ENCODE assay signal across 8 mouse cellular contexts in genomic region chr2:69713626-69714014, GRCm38 (mm10). TPM values are rescaled to one million over a fixed set of nuclear protein-coding genes. Genes with fewer than 3 reads are reported as not detected.
DNase-seq lines count a peak whose midpoint lies in the region; ATAC-seq lines count a peak whose summit lies in the region.

No protein-coding gene starts in this region.

- H3K4me1 ChIP-seq in kidney, embryonic 15.5 days = peaks cover 11% of the 10 kb centered on the region; the same call in 1 of the 2 replicates
- 0 out of 2 replicates have a peak, but pooled peaks cover 3% of the 10 kb centered on the region for H3K4me1 ChIP-seq in embryonic facial prominence, embryonic 13.5 days
- no peaks in the 10 kb centered on the region for H3K4me1 ChIP-seq in intestine, embryonic 14.5 days (replicated peaks; ENCODE audit: control insufficient read depth, insufficient read depth, low read length)
- peaks cover 11% of the 10 kb centered on the region for H3K4me1 ChIP-seq in midbrain, embryonic 16.5 days (ENCODE audit: control insufficient read depth, insufficient read depth, low read length)

- H3K36me3 ChIP-seq in kidney, embryonic 15.5 days = no peaks in the 10 kb centered on the region; the same call in 1 of the 2 replicates
- no peaks in the 10 kb centered on the region for H3K36me3 ChIP-seq in embryonic facial prominence, embryonic 13.5 days
- no peaks in the 10 kb centered on the region; the same call in 1 of the 2 replicates for H3K36me3 ChIP-seq in intestine, embryonic 14.5 days (ENCODE audit: control insufficient read depth, insufficient read depth, low read length)
- H3K36me3 ChIP-seq in midbrain, embryonic 16.5 days (ENCODE audit: control insufficient read depth, insufficient read depth, low read length) = no peaks in the 10 kb centered on the region

- H3K9me3 ChIP-seq in kidney, embryonic 15.5 days (replicated peaks) = no peaks in the 10 kb centered on the region
- H3K9me3 ChIP-seq in embryonic facial prominence, embryonic 13.5 days = no peaks in the 10 kb centered on the region
- no peaks in the 10 kb centered on the region for H3K9me3 ChIP-seq in intestine, embryonic 14.5 days (ENCODE audit: control insufficient read depth, low read length)
- H3K9me3 ChIP-seq in midbrain, embryonic 16.5 days (replicated peaks; ENCODE audit: control insufficient read depth, low read length, poor library complexity, severe bottlenecking) = no peaks in the 10 kb centered on the region

- H3K9ac ChIP-seq in kidney, embryonic 15.5 days = no peak overlapping the region
- no peak overlapping the region for H3K9ac ChIP-seq in embryonic facial prominence, embryonic 13.5 days
- no peak overlapping the region for H3K9ac ChIP-seq in intestine, embryonic 14.5 days (ENCODE audit: low read length)
- no peak overlapping the region for H3K9ac ChIP-seq in midbrain, embryonic 16.5 days (ENCODE audit: low read depth, low read length)

- no peak for ATAC-seq in kidney, embryonic 15.5 days (replicated peaks; ENCODE audit: low FRiP score)
- no peak for ATAC-seq in embryonic facial prominence, embryonic 13.5 days (ENCODE audit: insufficient number of reproducible peaks, insufficient read depth, low FRiP score, low TSS enrichment, low read depth)
- 0 out of 2 replicates have a peak, but pooled peaks have one; percentile 13 for ATAC-seq in intestine, embryonic 14.5 days (replicated peaks; ENCODE audit: low FRiP score, low TSS enrichment, low read depth)
- peak; percentile 65 for ATAC-seq in midbrain, embryonic 16.5 days

- H3K4me3 ChIP-seq in kidney, embryonic 15.5 days (replicated peaks) = peak overlapping the region; percentile 83
- H3K4me3 ChIP-seq in embryonic facial prominence, embryonic 13.5 days = peak overlapping the region; percentile 91
- peak overlapping the region; percentile 89 for H3K4me3 ChIP-seq in intestine, embryonic 14.5 days (ENCODE audit: low read depth, low read length)
- peak overlapping the region; percentile 73 for H3K4me3 ChIP-seq in midbrain, embryonic 16.5 days (ENCODE audit: low read depth, low read length)

- no peak for DNase-seq in kidney, postnatal 36 days
- DNase-seq in intestine, embryonic 14.5 days (ENCODE audit: low spot score) = no peak
- DNase-seq in embryo, embryonic 11 days = no peak
- no peak for DNase-seq in thymus, adult 18-20 months
- DNase-seq in cerebellum, postnatal 4 days (ENCODE audit: low spot score in 2 of 2) = no peak

- H3K4me2 ChIP-seq in kidney, embryonic 15.5 days = peak overlapping the region; percentile 80
- H3K4me2 ChIP-seq in embryonic facial prominence, embryonic 13.5 days = peak overlapping the region; percentile 77
- peak overlapping the region; percentile 60 for H3K4me2 ChIP-seq in intestine, embryonic 14.5 days (ENCODE audit: low read length)
- peak overlapping the region; percentile 78 for H3K4me2 ChIP-seq in midbrain, embryonic 16.5 days (ENCODE audit: low read length)

- 32% methylated on average over 4 of the region's 4 CpGs for WGBS in kidney, embryonic 15.5 days
- WGBS in embryonic facial prominence, embryonic 13.5 days = 35% methylated on average over 4 of the region's 4 CpGs
- WGBS in intestine, embryonic 14.5 days = 28% methylated on average over 4 of the region's 4 CpGs
- WGBS in midbrain, embryonic 16.5 days = 29% methylated on average over 4 of the region's 4 CpGs

- no peak overlapping the region for H3K27ac ChIP-seq in kidney, embryonic 15.5 days
- H3K27ac ChIP-seq in embryonic facial prominence, embryonic 13.5 days = no peak overlapping the region
- no peak overlapping the region for H3K27ac ChIP-seq in intestine, embryonic 14.5 days (ENCODE audit: low read depth)
- H3K27ac ChIP-seq in midbrain, embryonic 16.5 days (ENCODE audit: low read length) = no peak overlapping the region

- 0 out of 2 replicates have a peak, but pooled peaks cover 6% of the 10 kb centered on the region for H3K27me3 ChIP-seq in kidney, embryonic 15.5 days
- H3K27me3 ChIP-seq in embryonic facial prominence, embryonic 13.5 days = 0 out of 2 replicates have a peak, but pooled peaks cover 6% of the 10 kb centered on the region
- no peaks in the 10 kb centered on the region for H3K27me3 ChIP-seq in intestine, embryonic 14.5 days (replicated peaks; ENCODE audit: control insufficient read depth, insufficient read depth, low read length)
- no peaks in the 10 kb centered on the region for H3K27me3 ChIP-seq in midbrain, embryonic 16.5 days (ENCODE audit: control insufficient read depth, insufficient read depth, low read depth, low read length)

RNA-seq across cellular contexts. Expression of gene Fastkd1, which starts 0.3 kb away (rescaled TPM):
- 11.8 and 13.7 TPM in 2 replicates for polyA plus RNA-seq in kidney, embryonic 15.5 days (2015; fragmentation: Nextera tagmentation; extraction: Ambion mirVana)
- 11.2 and 12.6 TPM in 2 replicates for polyA plus RNA-seq in embryonic facial prominence, embryonic 13.5 days (2015; fragmentation: Nextera tagmentation; extraction: Ambion mirVana)
- polyA plus RNA-seq in intestine, embryonic 14.5 days (2014; fragmentation: Nextera tagmentation; extraction: Ambion mirVana) = 14.9 and 17.5 TPM in 2 replicates
- polyA plus RNA-seq in midbrain, embryonic 16.5 days (2015; fragmentation: Nextera tagmentation; extraction: Ambion mirVana) = 18.0 and 18.2 TPM in 2 replicates

RNA-seq across cellular contexts. Expression of gene Ppig, which starts 8.7 kb away (rescaled TPM):
- 145 and 160 TPM in 2 replicates for polyA plus RNA-seq in kidney, embryonic 15.5 days (2015; fragmentation: Nextera tagmentation; extraction: Ambion mirVana)
- 179 and 195 TPM in 2 replicates for polyA plus RNA-seq in embryonic facial prominence, embryonic 13.5 days (2015; fragmentation: Nextera tagmentation; extraction: Ambion mirVana)
- polyA plus RNA-seq in intestine, embryonic 14.5 days (2014; fragmentation: Nextera tagmentation; extraction: Ambion mirVana) = 100 and 115 TPM in 2 replicates
- polyA plus RNA-seq in midbrain, embryonic 16.5 days (2015; fragmentation: Nextera tagmentation; extraction: Ambion mirVana) = 135 and 147 TPM in 2 replicates

RNA-seq across cellular contexts. Expression of gene Klhl41, which starts 43.7 kb away (rescaled TPM):
- polyA plus RNA-seq in kidney, embryonic 15.5 days (2015; fragmentation: Nextera tagmentation; extraction: Ambion mirVana) = 2.5 and 3.7 TPM in 2 replicates
- polyA plus RNA-seq in embryonic facial prominence, embryonic 13.5 days (2015; fragmentation: Nextera tagmentation; extraction: Ambion mirVana) = 2.4 and 3.2 TPM in 2 replicates
- polyA plus RNA-seq in intestine, embryonic 14.5 days (2014; fragmentation: Nextera tagmentation; extraction: Ambion mirVana) = 0.11 and 0.16 TPM in 2 replicates
- 0.12 and 0.23 TPM in 2 replicates for polyA plus RNA-seq in midbrain, embryonic 16.5 days (2015; fragmentation: Nextera tagmentation; extraction: Ambion mirVana)

Comparison
In these comparisons a context has a peak if more than half of its experiments do, and no peak if none do; other contexts are left out.
1. ATAC-seq: peak in intestine, embryonic 14.5 days (single experiment) and midbrain, embryonic 16.5 days (single experiment); none in kidney, embryonic 15.5 days (single experiment) and embryonic facial prominence, embryonic 13.5 days (single experiment).
2. Peak in every context shown above with its lines, with median percentiles within 50 percentile points of each other: H3K4me2 ChIP-seq and H3K4me3 ChIP-seq.